Mouse (Mus musculus) G1E (cell line): ENCODE data around the gene Zc3h7a.

Experiments used
- CTCF ChIP-seq: IDR thresholded peaks from 2 replicates; pipeline ENCODE4 v1.5.1; 2012; ENCODE audit warnings: low read depth, low read length, inconsistent platforms, mixed read lengths
- POLR2AphosphoS5 ChIP-seq: IDR thresholded peaks from 2 replicates; pipeline ENCODE4 v1.6.1; 2012; ENCODE audit warnings: low read depth, low read length, inconsistent platforms; ENCODE audit not compliant: insufficient replicate concordance

- no peak for TF ChIP-seq CTCF
- TF ChIP-seq POLR2AphosphoS5: no peak
These were observed 82.3 kb downstream of the Zc3h7a start for GRCm38 (mm10) chr16:11093717-11094386.
